Mouse (Mus musculus): ENCODE data around the gene Snapc2.

The Snapc2 gene

GRCm38 (mm10) chr8:4250306-4250970, 2.4 kb upstream of the Snapc2 start:
- ChIA-PET POLR2A (interaction anchor here (0.7 to 7.4 kb wide), 33 partner anchors 7 to 363 kb away, joined by 3 to 61 read pairs (median 4); partner anchors contain the start of genes Gm49320 (in 4 of the 4), Map2k7 (in 4 of the 4), Ctxn1 (in 2 of the 4) and Prr36 (in 2 of the 4)), CTCF (interaction anchor here in 3 of 4 experiments (0.6 to 3.1 kb wide), 28 partner anchors 9 to 836 kb away, joined by 3 to 16 read pairs (median 6); partner anchors contain the start of genes Gm49320 (in 3 of the 3), Map2k7 (in 3 of the 3), Ctxn1 (in 2 of the 3) and Lrrc8e (in 1 of the 3))

GRCm38 (mm10) chr8:4252116-4252760, 642 bp upstream of the Snapc2 start:
- ChIA-PET CTCF (interaction anchor here in 2 of 4 experiments (0.6 to 3.2 kb wide), 4 partner anchors 14 to 86 kb away, joined by 3 to 13 read pairs (median 10); partner anchors contain the start of genes Evi5l (in 1 of the 2), Gm49320 (in 1 of the 2) and Map2k7 (in 1 of the 2)), POLR2A (interaction anchor here in 2 of 4 experiments (0.8 to 3.3 kb wide), 12 partner anchors 9 to 86 kb away, joined by 3 to 24 read pairs (median 7); partner anchors contain the start of genes Gm49320 (in 2 of the 2), Map2k7 (in 2 of the 2) and Timm44 (in 2 of the 2))

- ChIA-PET CTCF (interaction anchor here in 3 of 4 experiments (0.6 to 3.2 kb wide), 12 partner anchors 13 to 360 kb away, joined by 3 to 13 read pairs (median 4); partner anchors contain the start of genes Gm49320 (in 1 of the 3) and Map2k7 (in 1 of the 3)), POLR2A (interaction anchor here (0.6 to 3.3 kb wide), 20 partner anchors 9 to 656 kb away, joined by 3 to 24 read pairs (median 4); partner anchors contain the start of genes Map2k7 (in 3 of the 4), Gm49320 (in 2 of the 4), Timm44 (in 2 of the 4) and Zfp958 (in 1 of the 4))
Measured at GRCm38 (mm10) chr8:4254001-4254400, 1.1 kb downstream of the Snapc2 start.

- CTCF ChIA-PET: interaction anchor here in 1 of 4 experiments (3.2 kb wide), 1 partner anchor 12 kb away, joined by 12 read pairs; no protein-coding TSS in a partner anchor
- POLR2A ChIA-PET: interaction anchor here in 2 of 4 experiments (1.3 to 4.2 kb wide), 5 partner anchors 9 to 17 kb away, joined by 4 to 16 read pairs (median 5); partner anchors contain the start of genes Gm49320 (in 2 of the 2) and Map2k7 (in 2 of the 2)
Measured at GRCm38 (mm10) chr8:4255471-4255870, 2.6 kb downstream of the Snapc2 start.

- ChIA-PET CTCF (interaction anchor here (0.6 to 3.3 kb wide), 9 partner anchors 10 to 538 kb away, joined by 3 to 13 read pairs (median 5); partner anchors contain the start of genes Gm49320 (in 3 of the 4) and Map2k7 (in 3 of the 4)), POLR2A (interaction anchor here in 3 of 4 experiments (0.5 to 4.2 kb wide), 24 partner anchors 8 to 356 kb away, joined by 3 to 16 read pairs (median 3); partner anchors contain the start of genes Gm49320 (in 2 of the 3), Map2k7 (in 2 of the 3) and Zfp958 (in 1 of the 3))
Measured at GRCm38 (mm10) chr8:4256911-4257310, 4.0 kb downstream of the Snapc2 start.

- POLR2A ChIA-PET: interaction anchor here in 3 of 4 experiments (0.5 to 4.2 kb wide), 21 partner anchors 9 to 355 kb away, joined by 3 to 16 read pairs (median 3); partner anchors contain the start of genes Gm49320 (in 1 of the 3), Map2k7 (in 1 of the 3) and Zfp958 (in 1 of the 3)
- CTCF ChIA-PET: interaction anchor here (0.9 to 3.3 kb wide), 9 partner anchors 10 to 539 kb away, joined by 3 to 13 read pairs (median 5); partner anchors contain the start of genes Gm49320 (in 3 of the 4) and Map2k7 (in 3 of the 4)
Measured at GRCm38 (mm10) chr8:4257350-4257749, 4.5 kb downstream of the Snapc2 start.

GRCm38 (mm10) chr8:4258233-4258632, 5.4 kb downstream of the Snapc2 start:
- ChIA-PET CTCF (interaction anchor here (0.6 to 3.3 kb wide), 17 partner anchors 8 to 125 kb away, joined by 3 to 13 read pairs (median 7); partner anchors contain the start of genes Gm49320 (in 3 of the 4), Map2k7 (in 3 of the 4) and Tgfbr3l (in 1 of the 4)), POLR2A (interaction anchor here (0.7 to 4.2 kb wide), 23 partner anchors 8 to 355 kb away, joined by 3 to 16 read pairs (median 4); partner anchors contain the start of genes Gm49320 (in 2 of the 4), Map2k7 (in 1 of the 4) and Zfp958 (in 1 of the 4))

- POLR2A ChIA-PET: interaction anchor here (0.6 to 4.2 kb wide), 30 partner anchors 8 to 791 kb away, joined by 3 to 16 read pairs (median 4); partner anchors contain the start of genes Gm49320 (in 2 of the 4), Evi5l (in 1 of the 4), Map2k7 (in 1 of the 4) and Zfp958 (in 1 of the 4)
Measured at GRCm38 (mm10) chr8:4258678-4259077, 5.8 kb downstream of the Snapc2 start.

GRCm38 (mm10) chr8:4259125-4259804, 6.4 kb downstream of the Snapc2 start, which contains the start of gene Ctxn1:
Ctxn1 (minus strand) TSS chr8:4259274.
- ChIA-PET POLR2A (interaction anchor here (0.5 to 4.2 kb wide), 30 partner anchors 8 to 791 kb away, joined by 3 to 16 read pairs (median 4); partner anchors contain the start of genes Gm49320 (in 2 of the 4), Timm44 (in 2 of the 4), Evi5l (in 1 of the 4) and Map2k7 (in 1 of the 4)), CTCF (interaction anchor here (0.6 to 3.3 kb wide), 23 partner anchors 8 to 541 kb away, joined by 3 to 13 read pairs (median 5); partner anchors contain the start of genes Gm49320 (in 3 of the 4), Map2k7 (in 3 of the 4), Tgfbr3l (in 2 of the 4) and Timm44 (in 1 of the 4))

More at GRCm38 (mm10) chr8:4258678-4259077, 5.8 kb downstream of the Snapc2 start:
- CTCF ChIA-PET: interaction anchor here (0.6 to 3.3 kb wide), 23 partner anchors 8 to 540 kb away, joined by 3 to 13 read pairs (median 5); partner anchors contain the start of genes Gm49320 (in 3 of the 4), Map2k7 (in 3 of the 4), Tgfbr3l (in 2 of the 4) and Timm44 (in 1 of the 4)

GRCm38 (mm10) chr8:4259805-4260170, 6.9 kb downstream of the Snapc2 start:
- ChIA-PET CTCF (interaction anchor here in 3 of 4 experiments (0.7 to 3.3 kb wide), 13 partner anchors 8 to 541 kb away, joined by 3 to 13 read pairs (median 8); partner anchors contain the start of genes Gm49320 (in 2 of the 3) and Map2k7 (in 2 of the 3)), POLR2A (interaction anchor here in 3 of 4 experiments (0.5 to 4.2 kb wide), 20 partner anchors 8 to 662 kb away, joined by 3 to 16 read pairs (median 5); partner anchors contain the start of genes Tgfbr3l (in 2 of the 3), Timm44 (in 2 of the 3), Evi5l (in 1 of the 3) and Gm49320 (in 1 of the 3))

- CTCF ChIA-PET: interaction anchor here in 1 of 4 experiments (0.9 kb wide), 1 partner anchor 59 kb away, joined by 3 read pairs; no protein-coding TSS in a partner anchor
- POLR2A ChIA-PET: interaction anchor here in 1 of 4 experiments (1.2 to 2.9 kb wide), 6 partner anchors 9 to 116 kb away, joined by 3 to 9 read pairs (median 4); no protein-coding TSS in a partner anchor
Measured at GRCm38 (mm10) chr8:4263105-4263791, 10.4 kb downstream of the Snapc2 start.

- ChIA-PET CTCF (interaction anchor here in 1 of 4 experiments (1.3 kb wide), 1 partner anchor 91 kb away, joined by 3 read pairs; no protein-coding TSS in a partner anchor), POLR2A (interaction anchor here in 2 of 4 experiments (0.6 to 3.1 kb wide), 7 partner anchors 7 to 304 kb away, joined by 3 to 15 read pairs (median 4); partner anchors contain the start of gene Timm44 (in 1 of the 2))
Measured at GRCm38 (mm10) chr8:4265160-4265914, 12.5 kb downstream of the Snapc2 start.

GRCm38 (mm10) chr8:4267627-4268026, 14.7 kb downstream of the Snapc2 start:
- POLR2A ChIA-PET: interaction anchor here in 3 of 4 experiments (0.6 to 3.1 kb wide), 18 partner anchors 8 to 845 kb away, joined by 3 to 15 read pairs (median 4); partner anchors contain the start of genes Timm44 (in 3 of the 3), Ctxn1 (in 1 of the 3) and Snapc2 (in 1 of the 3)
- CTCF ChIA-PET: interaction anchor here (0.5 to 2.2 kb wide), 53 partner anchors 8 to 596 kb away, joined by 3 to 16 read pairs (median 4); partner anchors contain the start of genes Ctxn1 (in 3 of the 4), Snapc2 (in 2 of the 4), Timm44 (in 2 of the 4) and Evi5l (in 1 of the 4)

- CTCF ChIA-PET: interaction anchor here in 1 of 4 experiments (1.9 kb wide), 1 partner anchor 11 kb away, joined by 4 read pairs; the partner anchor contains the start of gene Ctxn1
- POLR2A ChIA-PET: no interaction called here
Measured at GRCm38 (mm10) chr8:4269609-4270008, 16.7 kb downstream of the Snapc2 start.
